Mouse (Mus musculus) liver, embryonic 14.5 days (tissue): ENCODE results near the gene Eri3. TPM values are rescaled to one million over a fixed set of nuclear protein-coding genes. Genes with fewer than 3 reads are reported as not detected.

Experiments used
- ATAC-seq: fragments of 200-750 bp; cut with Nextera tagmentation; 2 replicates; pipeline ENCODE4 v1.8.0; 2017; ENCODE audit warnings: moderate number of reproducible peaks, mild to moderate bottlenecking, moderate library complexity; ENCODE audit not compliant: insufficient read depth
- DNase-seq, 3 experiments: peaks; one replicate each; pipeline ENCODE4 v3.0.0-alpha.2; 2012 to 2013; ENCODE audit warnings: low read depth in 3 of 3, low spot score in 3 of 3
- H3K27ac ChIP-seq: fragments of 300-500 bp; sonication (generic); 2 replicates; pipeline ENCODE4 v1.5.1; 2014; ENCODE audit warnings: moderate library complexity, mild to moderate bottlenecking, control low read depth, inconsistent platforms
- H3K27me3 ChIP-seq: fragments of 300-500 bp; sonication (generic); 2 replicates; pipeline ENCODE4 v1.6.1; 2014; ENCODE audit warnings: mild to moderate bottlenecking, low read length, moderate library complexity; ENCODE audit not compliant: control insufficient read depth, insufficient read depth
- H3K36me3 ChIP-seq: fragments of 300-500 bp; sonication (generic); replicated peaks from 2 replicates; pipeline ENCODE4 v1.6.1; 2014; ENCODE audit warnings: low read depth; ENCODE audit not compliant: control insufficient read depth, insufficient read depth
- H3K4me1 ChIP-seq, 2 experiments: fragments of 200-500 bp in 1 of 2; fragments of 300-500 bp in 1 of 2; sonication (generic) in 1 of 2; replicated peaks; 2 replicates each; pipeline ENCODE4 v1.6.1; 2012 to 2014; ENCODE audit warnings: antibody characterized with exemption in 1 of 2, inconsistent platforms in 1 of 2, low read length in 1 of 2; ENCODE audit not compliant: control insufficient read depth in 2 of 2, insufficient read depth in 2 of 2
- H3K4me2 ChIP-seq: fragments of 300-500 bp; sonication (generic); 2 replicates; pipeline ENCODE4 v1.6.1; 2014; ENCODE audit warnings: low read depth, mild to moderate bottlenecking, control low read depth, moderate library complexity
- H3K4me3 ChIP-seq, 2 experiments: fragments of 200-500 bp in 1 of 2; fragments of 300-500 bp in 1 of 2; sonication (generic) in 1 of 2; 2 replicates each; pipeline ENCODE4 v1.5.1; 2012 to 2014; ENCODE audit warnings: low read depth in 2 of 2, low read length in 2 of 2, mild to moderate bottlenecking in 2 of 2, control low read depth in 1 of 2, inconsistent platforms in 1 of 2, moderate library complexity in 1 of 2; ENCODE audit not compliant: insufficient read depth in 1 of 2
- H3K9ac ChIP-seq: fragments of 300-500 bp; sonication (generic); replicated peaks from 2 replicates; pipeline ENCODE4 v1.6.1; 2014; ENCODE audit warnings: mild to moderate bottlenecking, control low read depth, moderate library complexity
- H3K9me3 ChIP-seq: fragments of 300-500 bp; sonication (generic); 2 replicates; pipeline ENCODE4 v1.6.1; 2016; ENCODE audit warnings: low read length, mixed read lengths; ENCODE audit not compliant: control insufficient read depth
- CTCF ChIP-seq: IDR thresholded peaks from 2 replicates; pipeline ENCODE4 v1.5.1; 2016; ENCODE audit warnings: antibody characterized with exemption, low read depth, control low read depth
- EP300 ChIP-seq: IDR thresholded peaks from 2 replicates; pipeline ENCODE4 v1.6.1; 2016; ENCODE audit warnings: antibody characterized with exemption, low read depth
- WGBS: fragments of 180-500 bp; shearing (Covaris S2); extraction: QIAGEN DNeasy Blood & Tissue Kit; methylation state at CpG from one replicate; pipeline ENCODE4 v1.1.7; 2014; ENCODE audit not compliant: insufficient replicate concordance; 5-methylcytosine and 5-hydroxymethylcytosine counted together
- polyA plus RNA-seq, 2 experiments: library from polyadenylated mRNA; depleted of rRNA in 1 of 2; stranded (reverse) in 1 of 2; unstranded in 1 of 2; fragments of >200 nt; fragmentation: Nextera tagmentation in 1 of 2; extraction: Ambion mirVana in 1 of 2; gene quantifications; 2 replicates each; pipeline versions ENCODE4 v1.2.1 to v1.2.3; 2012 to 2014

The Eri3 gene
- polyA plus RNA-seq, 2 experiments = 20.1 to 29.8 TPM

GRCm38 (mm10) chr4:117646926-117647755 lies 97.0 kb downstream of the Eri3 start:
- TF ChIP-seq EP300 = no peak
- TF ChIP-seq CTCF = no peak
- H3K36me3 ChIP-seq = no peaks in the 10 kb centered on the region
- 70% methylated on average over 23 of the region's 23 CpGs for WGBS

GRCm38 (mm10) chr4:117651626-117652101 lies 101.5 kb downstream of the Eri3 start:
- no peak for ATAC-seq
- Histone ChIP-seq H3K4me2 (no peak overlapping the region), H3K9me3 (no peaks in the 10 kb centered on the region), H3K36me3 (no peaks in the 10 kb centered on the region), H3K4me3 (no peak overlapping the region), H3K27me3 (no peaks in the 10 kb centered on the region), H3K9ac (no peak overlapping the region), H3K27ac (no peak overlapping the region), H3K4me1 (peaks cover 0 to 6% of the 10 kb centered on the region in 2 experiments; a peak in 1 of 4 replicates)
- WGBS = 78% methylated on average over 8 of the region's 8 CpGs
- TF ChIP-seq EP300 (no peak), CTCF (no peak)
- DNase-seq = no peak

More at GRCm38 (mm10) chr4:117646926-117647755, 97.0 kb downstream of the Eri3 start:
- no peak for ATAC-seq
- Histone ChIP-seq H3K4me2 (no peak overlapping the region), H3K4me3 (no peak overlapping the region), H3K9ac (no peak overlapping the region), H3K4me1 (0 out of 4 replicates have a peak, but pooled peaks cover 0 to 2% of the 10 kb centered on the region in 2 experiments), H3K27ac (no peak overlapping the region), H3K9me3 (no peaks in the 10 kb centered on the region), H3K27me3 (no peaks in the 10 kb centered on the region)
- no peak for DNase-seq

DNA sequence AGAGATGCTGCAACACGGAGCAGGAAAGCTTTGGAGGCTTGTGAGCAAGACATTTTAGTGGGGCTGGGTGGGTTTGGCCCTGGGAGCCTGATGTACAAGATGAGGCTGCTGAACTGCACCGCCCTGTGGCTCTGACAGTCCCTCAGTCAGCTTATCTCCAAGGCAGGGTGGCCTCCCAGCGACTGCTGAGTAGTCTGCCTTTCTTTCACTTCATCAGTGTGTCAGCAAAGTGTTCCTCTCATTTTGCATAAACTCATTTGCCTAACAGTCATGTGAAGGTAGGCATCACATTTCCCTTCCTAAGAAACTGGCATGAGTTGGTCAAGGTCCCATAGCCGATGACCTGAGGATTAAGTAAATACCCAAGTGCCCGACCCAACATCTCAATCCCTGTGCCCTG lies 102.6 kb downstream of the Eri3 start:
- TF ChIP-seq CTCF (peak; percentile 44), EP300 (no peak)
- Histone ChIP-seq H3K36me3 (no peaks in the 10 kb centered on the region), H3K9me3 (no peaks in the 10 kb centered on the region), H3K4me2 (no peak overlapping the region), H3K9ac (no peak overlapping the region), H3K4me1 (peaks cover 0 to 6% of the 10 kb centered on the region in 2 experiments; a peak in 1 of 4 replicates), H3K27me3 (no peaks in the 10 kb centered on the region), H3K27ac (no peak overlapping the region), H3K4me3 (no peak overlapping the region)
- DNase-seq = peak in 1 of 3 experiments; percentile 36
- WGBS = 40% methylated on average over 5 of the region's 5 CpGs
- ATAC-seq = peak; percentile 71; the same call in 1 of the 2 replicates

- peaks cover 0 to 6% of the 10 kb centered on the region in 2 experiments; a peak in 1 of 4 replicates for H3K4me1 ChIP-seq
- no peaks in the 10 kb centered on the region for H3K36me3 ChIP-seq
- 63% methylated on average over 10 of the region's 10 CpGs for WGBS
- no peak overlapping the region for H3K4me2 ChIP-seq
- TF ChIP-seq EP300 = no peak
- no peak for TF ChIP-seq CTCF
- H3K9me3 ChIP-seq = no peaks in the 10 kb centered on the region
- no peak overlapping the region for H3K4me3 ChIP-seq
- no peak overlapping the region for H3K27ac ChIP-seq
- no peak for ATAC-seq
- no peak overlapping the region for H3K9ac ChIP-seq
- no peak for DNase-seq
- H3K27me3 ChIP-seq = no peaks in the 10 kb centered on the region
These were observed 104.0 kb downstream of the Eri3 start for GRCm38 (mm10) chr4:117654016-117654702.
